Mouse (Mus musculus) thymus, adult 18-20 months (tissue): ENCODE measurements around the gene Fgfr2.

Source experiments
- DNase-seq, 2 experiments: peaks; one replicate each; pipeline ENCODE4 v3.0.0; 2022; ENCODE audit warnings: mixed read lengths in 2 of 2

Gene Fgfr2

GRCm38 (mm10) chr7:132384736-132385455 is 738.3 kb downstream of the Fgfr2 start:
- no peak for DNase-seq

- no peak for DNase-seq
Observed at GRCm38 (mm10) chr7:132380634-132381336, 742.4 kb downstream of the Fgfr2 start.

GRCm38 (mm10) chr7:132377913-132378312 is 745.2 kb downstream of the Fgfr2 start:
- DNase-seq: no peak

GRCm38 (mm10) chr7:132373594-132374378 is 749.4 kb downstream of the Fgfr2 start:
- DNase-seq: no peak

- no peak for DNase-seq
Observed at GRCm38 (mm10) chr7:132372752-132373513, 750.2 kb downstream of the Fgfr2 start.

GRCm38 (mm10) chr7:132371832-132372231 is 751.3 kb downstream of the Fgfr2 start:
- DNase-seq: no peak

GRCm38 (mm10) chr7:132369784-132370183 is 753.4 kb downstream of the Fgfr2 start:
- DNase-seq: no peak

- DNase-seq: no peak
Observed at GRCm38 (mm10) chr7:132368859-132369258, 754.3 kb downstream of the Fgfr2 start.

GRCm38 (mm10) chr7:132367344-132367743 is 755.8 kb downstream of the Fgfr2 start:
- no peak for DNase-seq

GRCm38 (mm10) chr7:132365703-132366384 is 757.3 kb downstream of the Fgfr2 start:
- peak; percentile 36 to 68 for DNase-seq

GRCm38 (mm10) chr7:132365111-132365510 is 758.0 kb downstream of the Fgfr2 start:
- DNase-seq: no peak

GRCm38 (mm10) chr7:132364506-132364905 is 758.6 kb downstream of the Fgfr2 start:
- DNase-seq: peak in 1 of 2 experiments; percentile 33

GRCm38 (mm10) chr7:132360336-132360735 is 762.8 kb downstream of the Fgfr2 start:
- no peak for DNase-seq

- no peak for DNase-seq
Observed at GRCm38 (mm10) chr7:132358709-132359108, 764.4 kb downstream of the Fgfr2 start.

- no peak for DNase-seq
Observed at GRCm38 (mm10) chr7:132358250-132358649, 764.9 kb downstream of the Fgfr2 start.

GRCm38 (mm10) chr7:132357841-132358237 is 765.3 kb downstream of the Fgfr2 start:
- no peak for DNase-seq

- no peak for DNase-seq
Observed at GRCm38 (mm10) chr7:132356881-132357840, 766.0 kb downstream of the Fgfr2 start.

- DNase-seq: peak in 1 of 2 experiments; percentile 29
Observed at GRCm38 (mm10) chr7:132356185-132356584, 767.0 kb downstream of the Fgfr2 start.

- DNase-seq: no peak
Observed at GRCm38 (mm10) chr7:132355767-132356166, 767.4 kb downstream of the Fgfr2 start.

- no peak for DNase-seq
Observed at GRCm38 (mm10) chr7:132349075-132349572, 774.0 kb downstream of the Fgfr2 start.
